In genomic region chr13:36736619-36736996, GRCm38 (mm10) we compare ENCODE assay signal across 9 mouse cellular contexts. TPM values are rescaled to one million over a fixed set of nuclear protein-coding genes. Genes with fewer than 3 reads are reported as not detected.
A peak's percentile ranks its signal among the peaks of the same experiment; 100 is the strongest.
DNase-seq lines count a peak whose midpoint lies in the region; ATAC-seq and TF ChIP-seq lines count a peak whose summit lies in the region.
"Had no signal": no experiment of that assay in that cellular context is flagged by ENCODE, and none has a peak within 500 bp of the region (broad histone marks: within the 10 kb centered on the region; RNA-seq: fewer than 3 reads in every experiment).

No protein-coding gene starts in this region.

- H3K27ac ChIP-seq in layer of hippocampus, adult 2 months = peak overlapping the region; percentile 96
- no peak overlapping the region for H3K27ac ChIP-seq in embryonic facial prominence, embryonic 11.5 days (replicated peaks; ENCODE audit: low read depth, low read length)
- peak overlapping the region; percentile 80 for H3K27ac ChIP-seq in hindbrain, embryonic 16.5 days (ENCODE audit: low read depth, low read length)
- peak overlapping the region; percentile 94 for H3K27ac ChIP-seq in midbrain, postnatal 0 days (ENCODE audit: low read depth, low read length)

- peak; percentile 51 for ATAC-seq in embryonic facial prominence, embryonic 11.5 days (replicated peaks; ENCODE audit: insufficient number of reproducible peaks, low FRiP score, low TSS enrichment, low read depth)
- ATAC-seq in hindbrain, embryonic 16.5 days = peak; percentile 24
- ATAC-seq in midbrain, postnatal 0 days (ENCODE audit: low FRiP score) = peak; percentile 35; the same call in 1 of the 2 replicates

- H3K36me3 ChIP-seq in embryonic facial prominence, embryonic 11.5 days (replicated peaks; ENCODE audit: control insufficient read depth, insufficient read depth, low read depth, low read length) = no peaks in the 10 kb centered on the region
- no peaks in the 10 kb centered on the region for H3K36me3 ChIP-seq in hindbrain, embryonic 16.5 days (ENCODE audit: control insufficient read depth, insufficient read depth, low read length)
- H3K36me3 ChIP-seq in midbrain, postnatal 0 days (ENCODE audit: insufficient read depth, low read length) = no peaks in the 10 kb centered on the region

- H3K4me1 ChIP-seq in embryonic facial prominence, embryonic 11.5 days (ENCODE audit: control insufficient read depth, insufficient read depth, low read length) = peaks cover 4% of the 10 kb centered on the region; the same call in 1 of the 2 replicates
- 0 out of 2 replicates have a peak, but pooled peaks cover 2% of the 10 kb centered on the region for H3K4me1 ChIP-seq in hindbrain, embryonic 16.5 days (ENCODE audit: control insufficient read depth, insufficient read depth, low read depth, low read length)
- no peaks in the 10 kb centered on the region for H3K4me1 ChIP-seq in midbrain, postnatal 0 days (ENCODE audit: insufficient read depth, low read length)

- peak overlapping the region; percentile 83 for H3K4me3 ChIP-seq in layer of hippocampus, adult 2 months
- peak overlapping the region; percentile 40 for H3K4me3 ChIP-seq in embryonic facial prominence, embryonic 11.5 days (ENCODE audit: low read depth, low read length)
- peak overlapping the region; percentile 45 for H3K4me3 ChIP-seq in hindbrain, embryonic 16.5 days (ENCODE audit: low read length)
- H3K4me3 ChIP-seq in midbrain, postnatal 0 days (ENCODE audit: low read depth, low read length) = peak overlapping the region; percentile 54

- H3K9me3 ChIP-seq in embryonic facial prominence, embryonic 11.5 days (replicated peaks; ENCODE audit: control insufficient read depth, low read length) = no peaks in the 10 kb centered on the region
- H3K9me3 ChIP-seq in hindbrain, embryonic 16.5 days (ENCODE audit: control insufficient read depth, low read length) = peaks cover 4% of the 10 kb centered on the region; the same call in 1 of the 2 replicates
- H3K9me3 ChIP-seq in midbrain, postnatal 0 days (ENCODE audit: low read length) = peaks cover 3% of the 10 kb centered on the region; the same call in 1 of the 2 replicates

- peak overlapping the region; percentile 76 for H3K4me2 ChIP-seq in embryonic facial prominence, embryonic 11.5 days (ENCODE audit: low read depth, low read length)
- peak overlapping the region; percentile 74 for H3K4me2 ChIP-seq in hindbrain, embryonic 16.5 days (ENCODE audit: low read length)
- peak overlapping the region; percentile 64 for H3K4me2 ChIP-seq in midbrain, postnatal 0 days (ENCODE audit: low read depth, low read length, poor library complexity, severe bottlenecking)

- peak in 1 of 2 experiments; percentile 16 for DNase-seq in layer of hippocampus, adult 2 months (ENCODE audit: low spot score in 2 of 2)
- DNase-seq in layer of hippocampus, adult 11-12 months (ENCODE audit: low spot score) = no peak
- DNase-seq in embryonic facial prominence, embryonic 11.5 days (ENCODE audit: low spot score) = peak; percentile 44
- DNase-seq in midbrain, postnatal 0 days (ENCODE audit: low spot score) = peak; percentile 41
- DNase-seq in urinary bladder, postnatal 36 days (ENCODE audit: low spot score in 2 of 2) = no peak
- no peak for DNase-seq in lung, postnatal 14 days
- no peak for DNase-seq in urinary bladder, postnatal 14 days (ENCODE audit: low spot score)

- no peak for TF ChIP-seq CTCF in layer of hippocampus, adult 2 months (conservative IDR thresholded peaks at IDR 0.05)
- TF ChIP-seq CTCF in midbrain, postnatal 0 days (IDR thresholded peaks at IDR 0.05) = no peak

- H3K27me3 ChIP-seq in embryonic facial prominence, embryonic 11.5 days (ENCODE audit: control insufficient read depth, insufficient read depth, low read length) = peaks cover 8% of the 10 kb centered on the region
- H3K27me3 ChIP-seq in hindbrain, embryonic 16.5 days (replicated peaks; ENCODE audit: control insufficient read depth, insufficient read depth, low read length) = no peaks in the 10 kb centered on the region; the same call in none of the 2 replicates
- H3K27me3 ChIP-seq in midbrain, postnatal 0 days (ENCODE audit: insufficient read depth, low read length) = no peaks in the 10 kb centered on the region

- 5% methylated on average over 9 of the region's 9 CpGs for WGBS in embryonic facial prominence, embryonic 11.5 days
- 8% methylated on average over 9 of the region's 9 CpGs for WGBS in hindbrain, embryonic 16.5 days
- WGBS in midbrain, postnatal 0 days = 8% methylated on average over 9 of the region's 9 CpGs

- peak overlapping the region; percentile 60 for H3K9ac ChIP-seq in embryonic facial prominence, embryonic 11.5 days (replicated peaks; ENCODE audit: low read length)
- peak overlapping the region; percentile 56; the same call in 1 of the 2 replicates for H3K9ac ChIP-seq in hindbrain, embryonic 16.5 days (ENCODE audit: low read depth, low read length)
- H3K9ac ChIP-seq in midbrain, postnatal 0 days (replicated peaks; ENCODE audit: low read length, poor library complexity, severe bottlenecking) = peak overlapping the region; percentile 80; the same call in 1 of the 2 replicates

RNA-seq across cellular contexts. Expression of gene Nrn1, which starts 1.7 kb away (rescaled TPM):
- 100 to 1,000 TPM; 293 to 318 TPM for total RNA-seq in layer of hippocampus, adult 2 months (2021)
- polyA plus RNA-seq in embryonic facial prominence, embryonic 11.5 days (2014; fragmentation: Nextera tagmentation; extraction: Ambion mirVana) = 11.5 and 13.0 TPM in 2 replicates
- polyA plus RNA-seq in hindbrain, embryonic 16.5 days (2015; fragmentation: Nextera tagmentation; extraction: Ambion mirVana) = 76.5 and 87.1 TPM in 2 replicates
- 122 and 155 TPM in 2 replicates for total RNA-seq in midbrain, postnatal 0 days (2014; rRNA removed)
- polyA plus RNA-seq in midbrain, postnatal 0 days (2015; fragmentation: Nextera tagmentation; extraction: Ambion mirVana) = 54.0 and 67.8 TPM in 2 replicates
- total RNA-seq: hematopoietic stem cell, adult 5-6 weeks had no signal

Comparison
In these comparisons a context has a peak if more than half of its experiments do, and no peak if none do; other contexts are left out.
1. DNase-seq: peak in embryonic facial prominence, embryonic 11.5 days (single experiment) and midbrain, postnatal 0 days (single experiment); none in layer of hippocampus, adult 11-12 months (single experiment), urinary bladder, postnatal 36 days (0 of 2), lung, postnatal 14 days (single experiment) and urinary bladder, postnatal 14 days (single experiment).
2. Peak in every context shown above with its lines, with median percentiles within 50 percentile points of each other: H3K4me3 ChIP-seq, ATAC-seq, H3K4me2 ChIP-seq and H3K9ac ChIP-seq.